Mouse (Mus musculus) bone marrow macrophage, adult 2 months (primary cell): ENCODE measurements around the gene Ifnar1. TPM values are rescaled to one million over a fixed set of nuclear protein-coding genes. Genes with fewer than 3 reads are reported as not detected.
"Not testable (repeated sequence)": the region's sequence is repeated elsewhere in the genome, so short reads cannot be mapped to it uniquely, and the experiment has no call there.

Source experiments
- H3K27ac ChIP-seq: 2 replicates; pipeline ENCODE4 v1.5.1; 2012; ENCODE audit warnings: low read depth, low read length; ENCODE audit not compliant: insufficient read depth
- H3K4me1 ChIP-seq: 2 replicates; pipeline ENCODE4 v1.6.1; 2012; ENCODE audit warnings: low read length; ENCODE audit not compliant: control insufficient read depth, insufficient read depth
- H3K4me3 ChIP-seq: 2 replicates; pipeline ENCODE4 v1.5.1; 2012; ENCODE audit warnings: mild to moderate bottlenecking, low read length, moderate library complexity; ENCODE audit not compliant: insufficient read depth
- CTCF ChIP-seq: IDR thresholded peaks from 2 replicates; pipeline ENCODE4 v1.5.1; 2012; ENCODE audit warnings: low read depth, mild to moderate bottlenecking, low read length, moderate library complexity
- POLR2A ChIP-seq: IDR thresholded peaks from 2 replicates; pipeline ENCODE4 v1.6.1; 2012; ENCODE audit warnings: mild to moderate bottlenecking, low read depth, low read length, borderline replicate concordance
- polyA plus RNA-seq: library from polyadenylated mRNA; stranded (reverse); fragments of >200 nt; gene quantifications from 2 replicates; pipeline ENCODE4 v1.2.4, GENCODE M21; 2012; ENCODE audit not compliant: missing spikeins, insufficient read depth, insufficient read length

Ifnar1 gene
- polyA plus RNA-seq, 1 experiment: 92.5 TPM

- Histone ChIP-seq H3K27ac (peak overlapping the region; percentile 96), H3K4me3 (0 out of 2 replicates have a peak overlapping the region, but pooled peaks have one; percentile 1), H3K4me1 (peaks cover 53% of the 10 kb centered on the region)
- TF ChIP-seq POLR2A (no peak), CTCF (no peak)
Measured at GRCm38 (mm10) chr16:91522479-91523309, 37.7 kb downstream of the Ifnar1 start.

DNA sequence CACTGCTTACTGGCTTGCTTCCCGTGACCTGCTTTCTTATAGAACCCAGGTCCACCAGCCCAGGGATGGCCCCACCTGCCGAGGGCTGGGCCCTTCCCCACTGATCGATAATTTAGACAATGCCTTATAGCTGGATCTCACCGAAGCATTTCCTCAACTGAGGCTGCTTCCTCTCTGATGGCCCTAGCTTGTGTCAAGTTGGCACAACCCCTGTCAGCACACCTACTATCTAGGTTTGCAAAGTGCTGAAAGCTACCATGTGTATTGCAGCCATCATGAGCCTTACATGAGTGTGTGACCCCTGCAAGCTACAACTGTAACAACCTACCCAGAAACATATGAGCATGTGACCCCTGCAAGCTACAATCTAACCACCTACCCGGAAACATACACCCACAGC lies 39.2 kb downstream of the Ifnar1 start:
- peaks cover 54% of the 10 kb centered on the region for H3K4me1 ChIP-seq
- no peak for TF ChIP-seq CTCF
- TF ChIP-seq POLR2A: no peak
- no peak overlapping the region for H3K4me3 ChIP-seq
- peak overlapping the region; percentile 96 for H3K27ac ChIP-seq

GRCm38 (mm10) chr16:91526274-91526673 lies 41.2 kb downstream of the Ifnar1 start:
- no peak; the same call in 1 of the 2 replicates for TF ChIP-seq CTCF
- no peak for TF ChIP-seq POLR2A
- H3K27ac ChIP-seq: peak overlapping the region; percentile 98
- H3K4me3 ChIP-seq: no peak overlapping the region
- peaks cover 39% of the 10 kb centered on the region for H3K4me1 ChIP-seq

- Histone ChIP-seq H3K4me1 (peaks cover 33% of the 10 kb centered on the region), H3K27ac (peak overlapping the region; percentile 98)
- peak; percentile 39; the same call in 1 of the 2 replicates for TF ChIP-seq CTCF
- no peak for TF ChIP-seq POLR2A
Measured at GRCm38 (mm10) chr16:91527051-91527450, 42.0 kb downstream of the Ifnar1 start.

DNA sequence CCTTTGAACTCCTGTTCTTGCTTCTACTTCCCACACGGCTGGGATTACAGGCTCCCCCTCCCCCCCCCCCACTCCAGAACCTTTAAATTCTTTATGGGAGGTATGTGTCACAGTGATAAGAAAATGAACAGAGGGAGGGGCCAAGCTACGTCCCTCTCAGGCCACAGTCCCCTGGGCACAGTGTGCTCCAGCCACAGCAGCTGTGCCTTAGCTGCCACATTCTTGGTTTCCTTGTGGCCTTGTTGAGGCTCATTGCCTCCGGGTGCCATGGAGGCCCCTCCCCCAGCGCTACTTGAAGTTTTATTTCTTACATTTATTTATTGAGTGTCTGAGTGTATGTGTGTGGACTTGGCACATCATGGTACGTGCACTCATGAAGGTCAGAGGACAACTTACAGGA lies 42.5 kb downstream of the Ifnar1 start:
- H3K27ac ChIP-seq: peak overlapping the region; percentile 98
- no peak overlapping the region for H3K4me3 ChIP-seq
- TF ChIP-seq CTCF (no peak), POLR2A (no peak)
- peaks cover 33% of the 10 kb centered on the region for H3K4me1 ChIP-seq

More at GRCm38 (mm10) chr16:91527051-91527450, 42.0 kb downstream of the Ifnar1 start:
- no peak overlapping the region for H3K4me3 ChIP-seq

- H3K4me1 ChIP-seq: peaks cover 28% of the 10 kb centered on the region
- H3K4me3 ChIP-seq: no peak overlapping the region
- TF ChIP-seq CTCF (no peak), POLR2A (no peak)
- H3K27ac ChIP-seq: no peak overlapping the region
Measured at GRCm38 (mm10) chr16:91528578-91528977, 43.5 kb downstream of the Ifnar1 start.

DNA sequence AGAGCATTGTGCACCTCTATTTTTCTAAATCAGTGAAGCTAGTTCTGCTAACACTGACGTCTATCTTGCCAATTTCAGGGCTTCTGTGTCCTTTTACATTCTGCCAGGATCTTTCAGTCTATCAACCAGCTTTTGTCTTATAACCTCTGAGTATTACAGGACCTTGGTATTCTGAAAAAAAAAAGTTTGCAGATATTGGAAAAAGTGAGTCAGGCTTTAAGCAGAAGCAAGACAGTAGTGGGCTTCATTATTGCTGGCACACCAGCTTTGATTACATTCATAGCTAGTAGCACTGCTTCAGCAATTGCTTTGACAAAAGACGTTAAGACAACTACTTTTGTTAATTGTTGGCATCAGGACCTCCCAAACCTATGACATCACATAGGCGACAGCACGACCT lies 45.8 kb downstream of the Ifnar1 start:
- peaks cover 12% of the 10 kb centered on the region for H3K4me1 ChIP-seq
- H3K27ac ChIP-seq, H3K4me3 ChIP-seq: not testable (repeated sequence)

GRCm38 (mm10) chr16:91531856-91532255 lies 46.8 kb downstream of the Ifnar1 start:
- H3K4me1 ChIP-seq: peaks cover 5% of the 10 kb centered on the region
- no peak for TF ChIP-seq POLR2A
- no peak for TF ChIP-seq CTCF
- H3K27ac ChIP-seq: no peak overlapping the region
- no peak overlapping the region for H3K4me3 ChIP-seq

GRCm38 (mm10) chr16:91532429-91532828 lies 47.4 kb downstream of the Ifnar1 start:
- TF ChIP-seq CTCF (no peak), POLR2A (no peak)
- H3K27ac ChIP-seq: no peak overlapping the region
- no peak overlapping the region for H3K4me3 ChIP-seq
- H3K4me1 ChIP-seq: peaks cover 8% of the 10 kb centered on the region
